20 mouse cellular contexts compared by ENCODE assay signal in the genomic region with DNA sequence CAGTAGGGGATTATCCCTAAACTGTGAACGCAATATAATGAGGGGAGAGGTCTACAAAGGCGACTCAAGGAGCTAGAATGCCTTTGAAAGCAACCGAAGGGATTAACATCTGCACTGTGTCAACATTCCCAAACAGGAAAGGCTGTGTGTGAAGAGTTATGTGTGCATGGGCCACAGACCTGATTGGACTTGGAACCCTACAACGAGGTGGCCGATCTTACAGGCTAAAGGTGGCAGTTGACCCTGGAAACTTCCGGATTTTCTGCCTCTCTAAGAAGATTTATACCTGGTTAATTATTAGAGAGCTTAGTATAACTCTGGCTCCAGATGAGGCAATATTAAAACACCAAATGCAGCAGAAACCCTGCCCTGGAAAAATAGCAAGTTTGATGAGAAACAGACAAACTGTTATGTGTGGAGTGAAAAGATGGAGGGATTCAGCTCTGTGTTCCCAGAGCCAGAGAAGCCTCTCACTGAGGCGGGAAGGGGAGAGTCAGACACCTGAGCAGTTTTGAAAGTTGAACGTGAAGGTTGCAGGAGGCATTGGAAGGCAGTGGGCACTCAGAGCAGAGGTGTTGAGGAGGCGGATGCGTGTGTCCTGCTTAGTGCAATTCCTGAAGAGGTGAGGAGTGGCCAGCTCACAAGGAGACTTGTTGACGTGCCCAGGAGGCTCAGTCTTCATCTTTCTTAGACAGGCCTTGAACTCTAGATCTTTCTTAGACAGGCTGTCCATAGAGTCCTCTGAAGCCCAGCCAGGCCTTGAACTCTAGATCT. TPM values are rescaled to one million over a fixed set of nuclear protein-coding genes. Genes with fewer than 3 reads are reported as not detected.
DNase-seq lines count a peak whose midpoint lies in the region; ATAC-seq and TF ChIP-seq lines count a peak whose summit lies in the region.
"Had no signal": no experiment of that assay in that cellular context is flagged by ENCODE, and none has a peak within 500 bp of the region (broad histone marks: within the 10 kb centered on the region; RNA-seq: fewer than 3 reads in every experiment).

No protein-coding gene starts in this region.

- intact Hi-C loops in heart, adult 2 months (cut with DNase I), result no loop called here

- TF ChIP-seq POLR2A in heart, adult 2 months (IDR thresholded peaks at IDR 0.05; ENCODE audit: insufficient read depth, low read depth, low read length), result no peak

- H3K27me3 ChIP-seq in heart, adult 2 months (ENCODE audit: control insufficient read depth, insufficient read depth, low read length), result no peaks in the 10 kb centered on the region
- H3K27me3 ChIP-seq in intestine, postnatal 0 days (replicated peaks; ENCODE audit: control insufficient read depth, insufficient read depth, low read length), result no peaks in the 10 kb centered on the region
- H3K27me3 ChIP-seq in stomach, embryonic 15.5 days (replicated peaks), result no peaks in the 10 kb centered on the region
- no peaks in the 10 kb centered on the region for H3K27me3 ChIP-seq in hindbrain, embryonic 14.5 days (ENCODE audit: control insufficient read depth, insufficient read depth, low read length)
- H3K27me3 ChIP-seq: limb, embryonic 12.5 days; neural tube, embryonic 13.5 days had no signal

- H3K9me3 ChIP-seq in intestine, postnatal 0 days (ENCODE audit: control insufficient read depth), result no peaks in the 10 kb centered on the region
- no peaks in the 10 kb centered on the region for H3K9me3 ChIP-seq in stomach, embryonic 15.5 days
- no peaks in the 10 kb centered on the region for H3K9me3 ChIP-seq in hindbrain, embryonic 14.5 days (ENCODE audit: control insufficient read depth, low read length)
- H3K9me3 ChIP-seq: limb, embryonic 12.5 days; neural tube, embryonic 13.5 days had no signal

- peak; percentile 53 for DNase-seq in heart, adult 11 months
- DNase-seq in heart, adult 2 months, result no peak
- DNase-seq in kidney, postnatal 14 days, result peak; percentile 59
- no peak for DNase-seq in layer of hippocampus, postnatal 25 days (ENCODE audit: extremely low spot score in 1 of 2, low spot score in 1 of 2)
- no peak for DNase-seq in hindbrain, embryonic 14.5 days (ENCODE audit: low spot score)
- DNase-seq in layer of hippocampus, adult 18-20 months (ENCODE audit: low spot score in 2 of 2), result no peak
- DNase-seq: adrenal gland, postnatal 36 days; cerebellum, adult 9-10 months; embryo, embryonic 11 days; gastrocnemius, postnatal 25 days; layer of hippocampus, postnatal 36 days; thymus, postnatal 25 days had no signal

- H3K4me1 ChIP-seq in heart, adult 2 months (ENCODE audit: control insufficient read depth, insufficient read depth, low read length), result no peaks in the 10 kb centered on the region
- no peaks in the 10 kb centered on the region for H3K4me1 ChIP-seq in intestine, postnatal 0 days (replicated peaks; ENCODE audit: control insufficient read depth, insufficient read depth, low read length)
- no peaks in the 10 kb centered on the region for H3K4me1 ChIP-seq in stomach, embryonic 15.5 days
- H3K4me1 ChIP-seq in hindbrain, embryonic 14.5 days (replicated peaks; ENCODE audit: control insufficient read depth, insufficient read depth, low read length), result no peaks in the 10 kb centered on the region
- H3K4me1 ChIP-seq: limb, embryonic 12.5 days; neural tube, embryonic 13.5 days had no signal

- H3K36me3 ChIP-seq in heart, adult 2 months (ENCODE audit: control insufficient read depth, insufficient read depth, low read length), result peaks cover 3% of the 10 kb centered on the region
- peaks cover 18% of the 10 kb centered on the region for H3K36me3 ChIP-seq in intestine, postnatal 0 days (ENCODE audit: control insufficient read depth, insufficient read depth)
- peaks cover 18% of the 10 kb centered on the region for H3K36me3 ChIP-seq in stomach, embryonic 15.5 days
- peaks cover 51% of the 10 kb centered on the region for H3K36me3 ChIP-seq in hindbrain, embryonic 14.5 days (replicated peaks; ENCODE audit: control insufficient read depth, insufficient read depth)

- TF ChIP-seq CTCF in heart, adult 2 months (IDR thresholded peaks at IDR 0.05), result no peak
- no peak for TF ChIP-seq CTCF in intestine, postnatal 0 days (IDR thresholded peaks at IDR 0.05; ENCODE audit: low read depth)

- peak; percentile 93 for ATAC-seq in intestine, postnatal 0 days
- peak; percentile 88 for ATAC-seq in stomach, embryonic 15.5 days (ENCODE audit: insufficient read depth, low FRiP score, low read depth)
- ATAC-seq in hindbrain, embryonic 14.5 days (ENCODE audit: low FRiP score), result no peak
- ATAC-seq: activated CD4-positive, CD25-positive, alpha-beta regulatory T cell, adult 4 months had no signal

- TF ChIP-seq EP300 in heart, adult 2 months (IDR thresholded peaks at IDR 0.05; ENCODE audit: insufficient read depth, low read depth, low read length), result no peak

- no peak overlapping the region for H3K4me3 ChIP-seq in heart, adult 2 months
- no peak overlapping the region for H3K4me3 ChIP-seq in intestine, postnatal 0 days (ENCODE audit: low read depth, low read length)
- H3K4me3 ChIP-seq in stomach, embryonic 15.5 days (replicated peaks), result no peak overlapping the region
- H3K4me3 ChIP-seq in hindbrain, embryonic 14.5 days (replicated peaks; ENCODE audit: low read length), result no peak overlapping the region
- H3K4me3 ChIP-seq: limb, embryonic 12.5 days; neural tube, embryonic 13.5 days had no signal

- H3K79me2 ChIP-seq in heart, adult 2 months (replicated peaks; ENCODE audit: control insufficient read depth, insufficient read depth, low read length), result no peaks in the 10 kb centered on the region

- H3K9ac ChIP-seq in heart, adult 2 months (ENCODE audit: low read depth, low read length), result no peak overlapping the region
- H3K9ac ChIP-seq in intestine, postnatal 0 days (ENCODE audit: low read depth, low read length), result no peak overlapping the region
- no peak overlapping the region for H3K9ac ChIP-seq in stomach, embryonic 15.5 days
- no peak overlapping the region for H3K9ac ChIP-seq in hindbrain, embryonic 14.5 days
- H3K9ac ChIP-seq: limb, embryonic 12.5 days; neural tube, embryonic 13.5 days had no signal

- peak overlapping the region; percentile 17 for H3K4me2 ChIP-seq in intestine, postnatal 0 days (replicated peaks; ENCODE audit: low read depth)
- H3K4me2 ChIP-seq in stomach, embryonic 15.5 days, result no peak overlapping the region
- H3K4me2 ChIP-seq in hindbrain, embryonic 14.5 days (replicated peaks), result no peak overlapping the region
- H3K4me2 ChIP-seq: limb, embryonic 12.5 days; neural tube, embryonic 13.5 days had no signal

- no peak overlapping the region for H3K27ac ChIP-seq in heart, adult 2 months
- H3K27ac ChIP-seq in intestine, postnatal 0 days (ENCODE audit: low read depth, low read length), result peak overlapping the region; percentile 63
- peak overlapping the region; percentile 17 for H3K27ac ChIP-seq in stomach, embryonic 15.5 days
- H3K27ac ChIP-seq in hindbrain, embryonic 14.5 days, result no peak overlapping the region
- H3K27ac ChIP-seq: limb, embryonic 12.5 days; neural tube, embryonic 13.5 days had no signal

- WGBS in heart, adult 2 months, result 75% methylated on average over 11 of the region's 11 CpGs
- 29% methylated on average over 11 of the region's 11 CpGs for WGBS in intestine, postnatal 0 days
- WGBS in stomach, embryonic 15.5 days, result 60% methylated on average over 11 of the region's 11 CpGs
- 80% methylated on average over 11 of the region's 11 CpGs for WGBS in hindbrain, embryonic 14.5 days

RNA-seq across cellular contexts. Expression of gene AU040320, which starts 9.4 kb away (rescaled TPM):
- 10 to 100 TPM; 26.7 to 35.5 TPM for total RNA-seq in heart, adult 2 months (2021)
- 27.6 and 28.8 TPM in 2 replicates for polyA plus RNA-seq in heart, adult 2 months (2012; rRNA removed)
- polyA plus RNA-seq in intestine, postnatal 0 days (2015; fragmentation: Nextera tagmentation; extraction: Ambion mirVana), result 68.7 and 77.6 TPM in 2 replicates
- 20.2 and 29.9 TPM in 2 replicates for polyA plus RNA-seq in stomach, embryonic 15.5 days (2015; fragmentation: Nextera tagmentation; extraction: Ambion mirVana)
- total RNA-seq in layer of hippocampus, postnatal 25 days (2021), result 10 to 100 TPM; 64.7 to 66.9 TPM
- 37.3 and 42.6 TPM in 2 replicates for polyA plus RNA-seq in hindbrain, embryonic 14.5 days (2014; fragmentation: Nextera tagmentation; extraction: Ambion mirVana)
- 10 to 100 TPM; 60.9 to 61.3 TPM for total RNA-seq in layer of hippocampus, adult 18-20 months (2021)

RNA-seq across cellular contexts. Expression of gene Ncdn, which starts 9.5 kb away (rescaled TPM):
- 10 to 100 TPM; 15.2 to 16.5 TPM for total RNA-seq in heart, adult 2 months (2021)
- polyA plus RNA-seq in heart, adult 2 months (2012; rRNA removed), result 19.5 and 20.1 TPM in 2 replicates
- 13.5 and 14.0 TPM in 2 replicates for polyA plus RNA-seq in intestine, postnatal 0 days (2015; fragmentation: Nextera tagmentation; extraction: Ambion mirVana)
- polyA plus RNA-seq in stomach, embryonic 15.5 days (2015; fragmentation: Nextera tagmentation; extraction: Ambion mirVana), result 24.7 and 26.9 TPM in 2 replicates
- 1,000 to 10,000 TPM; 1,823 to 1,918 TPM for total RNA-seq in layer of hippocampus, postnatal 25 days (2021)
- polyA plus RNA-seq in hindbrain, embryonic 14.5 days (2014; fragmentation: Nextera tagmentation; extraction: Ambion mirVana), result 116 and 123 TPM in 2 replicates
- total RNA-seq in layer of hippocampus, adult 18-20 months (2021), result 1,000 to 10,000 TPM; 2,035 to 2,092 TPM

RNA-seq across cellular contexts. Expression of gene Tfap2e, which starts 26.7 kb away (rescaled TPM):
- total RNA-seq in heart, adult 2 months (2021), result not detected
- polyA plus RNA-seq in heart, adult 2 months (2012; rRNA removed), result 0.12 TPM in 1 of 2 replicates, not detected in the other
- polyA plus RNA-seq in intestine, postnatal 0 days (2015; fragmentation: Nextera tagmentation; extraction: Ambion mirVana), result not detected in 2 replicates
- polyA plus RNA-seq in stomach, embryonic 15.5 days (2015; fragmentation: Nextera tagmentation; extraction: Ambion mirVana), result not detected in 2 replicates
- total RNA-seq in layer of hippocampus, postnatal 25 days (2021), result not detected
- 0.48 and 0.54 TPM in 2 replicates for polyA plus RNA-seq in hindbrain, embryonic 14.5 days (2014; fragmentation: Nextera tagmentation; extraction: Ambion mirVana)
- total RNA-seq in layer of hippocampus, adult 18-20 months (2021), result not detected
- total RNA-seq: adrenal gland, postnatal 36 days; gastrocnemius, postnatal 25 days; hematopoietic stem cell, adult 5-6 weeks; layer of hippocampus, postnatal 36 days; megakaryocyte-erythroid progenitor cell, adult 5-6 weeks had no signal
- polyA plus RNA-seq: activated CD4-positive, CD25-positive, alpha-beta regulatory T cell, adult 4 months; heart, embryonic 14.5 days; limb, embryonic 12.5 days had no signal

Comparison
In these comparisons a context has a peak if more than half of its experiments do, and no peak if none do; other contexts are left out.
1. DNase-seq: peak in heart, adult 11 months (single experiment) and kidney, postnatal 14 days (single experiment); none in heart, adult 2 months (0 of 2), layer of hippocampus, postnatal 25 days (0 of 2), hindbrain, embryonic 14.5 days (single experiment) and layer of hippocampus, adult 18-20 months (0 of 2).
2. H3K27ac ChIP-seq: peak in intestine, postnatal 0 days (single experiment) and stomach, embryonic 15.5 days (single experiment); none in heart, adult 2 months (single experiment) and hindbrain, embryonic 14.5 days (single experiment).